Mouse (Mus musculus) kidney, adult 11 months (tissue): Measurements from ENCODE around the gene Mipol1.
"Not testable (repeated sequence)": the region's sequence is repeated elsewhere in the genome, so short reads cannot be mapped to it uniquely, and the experiment has no call there.

Source experiments
- DNase-seq: peaks from one replicate; pipeline ENCODE4 v3.0.0; 2022

The Mipol1 gene

GRCm38 (mm10) chr12:57428767-57429166, 198.5 kb downstream of the Mipol1 start:
- no peak for DNase-seq

GRCm38 (mm10) chr12:57436939-57437659, 206.9 kb downstream of the Mipol1 start:
- not testable (repeated sequence) for DNase-seq

- no peak for DNase-seq
These were observed 214.2 kb downstream of the Mipol1 start for GRCm38 (mm10) chr12:57444281-57444903.

- no peak for DNase-seq
These were observed 217.1 kb downstream of the Mipol1 start for GRCm38 (mm10) chr12:57447331-57447730.

- no peak for DNase-seq
These were observed 219.1 kb downstream of the Mipol1 start for GRCm38 (mm10) chr12:57449299-57449698.

- no peak for DNase-seq
These were observed 219.9 kb downstream of the Mipol1 start for GRCm38 (mm10) chr12:57450017-57450583.

- no peak for DNase-seq
These were observed 226.7 kb downstream of the Mipol1 start for GRCm38 (mm10) chr12:57456911-57457310.

- DNase-seq, result no peak
These were observed 227.1 kb downstream of the Mipol1 start for GRCm38 (mm10) chr12:57457339-57457738.

- no peak for DNase-seq
These were observed 234.5 kb downstream of the Mipol1 start for GRCm38 (mm10) chr12:57464520-57465334.

GRCm38 (mm10) chr12:57471786-57472185, 241.6 kb downstream of the Mipol1 start:
- DNase-seq, result no peak

- DNase-seq, result no peak
These were observed 246.6 kb downstream of the Mipol1 start for GRCm38 (mm10) chr12:57476876-57477275.

GRCm38 (mm10) chr12:57481823-57482222, 251.6 kb downstream of the Mipol1 start:
- DNase-seq, result no peak

- DNase-seq, result no peak
These were observed 266.3 kb downstream of the Mipol1 start for GRCm38 (mm10) chr12:57496347-57497119.

- DNase-seq, result no peak
These were observed 270.0 kb downstream of the Mipol1 start for GRCm38 (mm10) chr12:57500246-57500645.

GRCm38 (mm10) chr12:57505329-57505728, 275.1 kb downstream of the Mipol1 start:
- DNase-seq, result no peak

- DNase-seq, result no peak
These were observed 278.7 kb downstream of the Mipol1 start for GRCm38 (mm10) chr12:57508938-57509337.

- no peak for DNase-seq
These were observed 279.5 kb downstream of the Mipol1 start for GRCm38 (mm10) chr12:57509726-57510125.

- DNase-seq, result no peak
These were observed 280.9 kb downstream of the Mipol1 start for GRCm38 (mm10) chr12:57511127-57511526.

GRCm38 (mm10) chr12:57511560-57511959, 281.3 kb downstream of the Mipol1 start:
- DNase-seq, result no peak

GRCm38 (mm10) chr12:57514552-57514951, 284.3 kb downstream of the Mipol1 start:
- no peak for DNase-seq

GRCm38 (mm10) chr12:57515702-57516377, 285.6 kb downstream of the Mipol1 start:
- no peak for DNase-seq

- DNase-seq, result no peak
These were observed 298.1 kb downstream of the Mipol1 start for GRCm38 (mm10) chr12:57528335-57528734.
